Mouse (Mus musculus) layer of hippocampus, postnatal 36 days (tissue): Measurements from ENCODE around the gene Prune2. TPM values are rescaled to one million over a fixed set of nuclear protein-coding genes. Genes with fewer than 3 reads are reported as not detected.

Experiments
- DNase-seq, 2 experiments: peaks; one replicate each; pipeline ENCODE4 v3.0.0; 2022
- total RNA-seq, 2 experiments: library from RNA; stranded (reverse); gene quantifications; 2 replicates each; pipeline ENCODE4 v1.2.3; 2021

Gene Prune2
- total RNA-seq, 2 experiments from 2014 or later = 69.1 to 70.3 TPM

DNA sequence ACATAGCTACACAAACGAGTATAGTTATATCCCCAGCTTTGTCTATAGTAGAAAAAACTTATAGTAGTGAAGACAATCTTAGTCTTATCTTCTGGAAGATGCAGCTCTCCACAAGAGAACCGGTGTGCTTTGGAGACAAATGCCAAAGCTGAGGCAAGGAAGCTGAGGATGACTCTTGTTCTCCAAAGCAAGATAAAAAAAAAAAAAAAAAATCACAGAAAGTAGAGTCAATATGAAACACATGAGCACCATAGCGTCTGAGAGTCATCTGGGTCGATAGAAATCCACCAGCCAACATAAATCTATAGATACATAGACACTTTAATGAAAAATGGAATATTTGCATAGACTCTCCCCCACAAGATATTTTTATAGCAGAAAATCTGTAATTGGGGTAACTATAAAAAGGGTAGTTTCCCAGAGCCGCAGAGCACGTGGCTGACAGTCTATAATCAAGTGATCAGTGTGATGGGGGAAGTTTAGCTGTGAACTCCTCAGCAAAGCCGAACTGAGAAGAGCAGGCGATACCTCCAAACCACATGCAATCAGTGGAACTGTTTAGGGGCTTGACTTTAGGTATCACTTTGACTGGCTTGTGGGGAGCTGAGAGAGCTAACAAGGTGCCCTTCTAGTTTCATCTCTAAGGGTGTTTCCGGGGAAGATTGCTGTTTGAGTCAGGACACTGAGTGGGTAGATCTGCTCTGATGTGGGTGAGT lies 308.7 kb downstream of the Prune2 start:
- DNase-seq = no peak

DNA sequence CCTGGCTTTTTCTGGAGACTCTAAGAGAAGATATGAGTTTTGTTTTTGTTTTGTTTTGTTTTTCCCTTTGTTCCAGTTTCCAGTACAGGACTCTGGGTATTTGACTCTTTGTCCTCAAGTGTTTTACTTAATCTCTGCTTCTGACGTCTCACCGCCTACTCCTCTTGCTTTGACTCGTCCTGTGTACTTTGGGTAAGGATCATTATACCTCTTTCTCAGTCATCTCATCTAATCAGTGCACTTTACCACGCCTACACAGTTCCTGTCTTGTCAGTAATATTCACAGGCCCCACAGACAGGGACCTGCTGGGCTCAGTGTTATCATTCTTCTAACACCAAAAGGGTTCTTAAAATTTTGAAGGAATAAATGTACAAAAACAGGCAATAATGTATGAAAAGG lies 312.8 kb downstream of the Prune2 start:
- DNase-seq = no peak

DNA sequence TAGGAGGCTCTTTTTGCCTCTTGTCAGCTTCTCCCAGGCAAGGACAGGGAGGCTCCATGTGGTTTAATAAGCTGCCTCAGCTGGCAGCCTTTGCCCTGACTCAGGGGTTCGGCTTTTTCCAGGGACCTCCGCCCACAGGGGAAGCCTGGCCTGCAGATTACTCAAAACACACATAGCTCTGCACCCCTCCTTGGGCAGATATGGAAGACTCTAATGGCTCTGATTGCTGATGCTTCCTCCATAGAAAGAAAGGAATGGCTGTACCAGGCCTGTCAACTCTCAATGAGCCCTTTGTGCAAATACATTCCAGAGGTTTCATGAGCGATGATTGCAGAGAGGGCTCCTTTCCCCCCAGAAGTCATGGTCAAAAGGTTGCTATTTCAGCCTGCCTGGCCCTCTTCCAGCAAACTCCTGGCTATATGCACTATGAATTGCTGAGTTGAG lies 315.3 kb downstream of the Prune2 start:
- no peak for DNase-seq

DNA sequence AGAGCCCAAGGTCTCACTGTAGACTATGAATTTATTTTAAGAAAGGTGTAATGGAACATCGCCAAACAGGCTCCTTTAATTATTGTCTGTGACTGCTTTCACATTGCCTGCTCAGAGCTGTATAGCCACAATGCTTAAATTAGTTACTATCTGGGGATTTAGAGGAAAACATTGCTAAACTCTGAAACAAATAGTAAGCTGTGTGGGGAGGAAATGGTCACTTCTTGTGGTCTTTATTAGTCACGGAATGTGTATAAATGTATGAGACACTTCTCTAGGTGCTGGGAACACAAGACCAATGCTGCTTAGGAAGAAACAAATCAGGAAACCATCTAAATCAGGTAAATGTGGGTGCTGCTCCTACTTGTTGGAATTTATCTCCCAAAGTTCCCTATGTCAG lies 317.1 kb downstream of the Prune2 start:
- DNase-seq = no peak

Other genes with a start within 250 kb of the Prune2 start
- 10 to 100 TPM; 79.3 to 80.6 TPM for gene Vps13a, start 175.2 kb upstream of the Prune2 start, total RNA-seq
- not detected for gene Foxb2, start 82.3 kb upstream of the Prune2 start, total RNA-seq